Mouse (Mus musculus): Measurements from ENCODE around the gene Fbxo33.
"Not testable (repeated sequence)": the region's sequence is repeated elsewhere in the genome, so short reads cannot be mapped to it uniquely, and the experiment has no call there.

Gene Fbxo33

GRCm38 (mm10) chr12:59219325-59220225 lies at the start of gene Fbxo33:
Gene Fbxo33, minus strand, starts transcription at chr12:59219725.
- DNase-seq (ENCODE audit: low read depth in 2 of 2, low spot score in 2 of 2): peak; percentile 96

GRCm38 (mm10) chr12:59265942-59266231 lies 46.4 kb upstream of the Fbxo33 start:
- no peak for DNase-seq (ENCODE audit: low read depth in 2 of 2, low spot score in 2 of 2)

GRCm38 (mm10) chr12:59265207-59265941 lies 45.8 kb upstream of the Fbxo33 start:
- DNase-seq (ENCODE audit: low read depth in 2 of 2, low spot score in 2 of 2): no peak

GRCm38 (mm10) chr12:59262841-59263240 lies 43.3 kb upstream of the Fbxo33 start:
- DNase-seq (ENCODE audit: low read depth in 2 of 2, low spot score in 2 of 2): no peak

- DNase-seq (ENCODE audit: low read depth in 2 of 2, low spot score in 2 of 2): no peak
Measured at GRCm38 (mm10) chr12:59260798-59261197, 41.3 kb upstream of the Fbxo33 start.

GRCm38 (mm10) chr12:59260362-59260761 lies 40.8 kb upstream of the Fbxo33 start:
- no peak for DNase-seq (ENCODE audit: low read depth in 2 of 2, low spot score in 2 of 2)

- DNase-seq (ENCODE audit: low read depth in 2 of 2, low spot score in 2 of 2): no peak
Measured at GRCm38 (mm10) chr12:59259015-59259414, 39.5 kb upstream of the Fbxo33 start.

- no peak for DNase-seq (ENCODE audit: low read depth in 2 of 2, low spot score in 2 of 2)
Measured at GRCm38 (mm10) chr12:59250259-59250827, 30.8 kb upstream of the Fbxo33 start.

- DNase-seq (ENCODE audit: low read depth in 2 of 2, low spot score in 2 of 2): no peak
Measured at GRCm38 (mm10) chr12:59248969-59249368, 29.4 kb upstream of the Fbxo33 start.

- DNase-seq (ENCODE audit: low read depth in 2 of 2, low spot score in 2 of 2): not testable (repeated sequence)
Measured at GRCm38 (mm10) chr12:59241031-59241430, 21.5 kb upstream of the Fbxo33 start.

- DNase-seq (ENCODE audit: low read depth in 2 of 2, low spot score in 2 of 2): no peak
Measured at GRCm38 (mm10) chr12:59238434-59238833, 18.9 kb upstream of the Fbxo33 start.

GRCm38 (mm10) chr12:59228401-59228800 lies 8.9 kb upstream of the Fbxo33 start:
- DNase-seq (ENCODE audit: low read depth in 2 of 2, low spot score in 2 of 2): no peak

- peak; percentile 38 to 44 for DNase-seq (ENCODE audit: low read depth in 2 of 2, low spot score in 2 of 2)
Measured at GRCm38 (mm10) chr12:59218640-59219321, 744 bp downstream of the Fbxo33 start.

GRCm38 (mm10) chr12:59217331-59217730 lies 2.2 kb downstream of the Fbxo33 start:
- DNase-seq (ENCODE audit: low read depth in 2 of 2, low spot score in 2 of 2): no peak

- no peak for DNase-seq (ENCODE audit: low read depth in 2 of 2, low spot score in 2 of 2)
Measured at GRCm38 (mm10) chr12:59216676-59217266, 2.8 kb downstream of the Fbxo33 start.

GRCm38 (mm10) chr12:59216176-59216575 lies 3.3 kb downstream of the Fbxo33 start:
- DNase-seq (ENCODE audit: low read depth in 2 of 2, low spot score in 2 of 2): no peak

GRCm38 (mm10) chr12:59207814-59208213 lies 11.7 kb downstream of the Fbxo33 start:
- DNase-seq (ENCODE audit: low read depth in 2 of 2, low spot score in 2 of 2): no peak

- DNase-seq (ENCODE audit: low read depth in 2 of 2, low spot score in 2 of 2): peak in 1 of 2 experiments; percentile 8
Measured at GRCm38 (mm10) chr12:59207000-59207390, 12.5 kb downstream of the Fbxo33 start.

GRCm38 (mm10) chr12:59206208-59206999 lies 13.1 kb downstream of the Fbxo33 start:
- peak in 1 of 2 experiments; percentile 15 for DNase-seq (ENCODE audit: low read depth in 2 of 2, low spot score in 2 of 2)

- no peak for DNase-seq (ENCODE audit: low read depth in 2 of 2, low spot score in 2 of 2)
Measured at GRCm38 (mm10) chr12:59205571-59205970, 14.0 kb downstream of the Fbxo33 start.

Measured in CD8-positive naive resting alpha-beta T cell, adult 2 months (primary cell).